ENCODE assay signal across 20 mouse cellular contexts in the genomic region with DNA sequence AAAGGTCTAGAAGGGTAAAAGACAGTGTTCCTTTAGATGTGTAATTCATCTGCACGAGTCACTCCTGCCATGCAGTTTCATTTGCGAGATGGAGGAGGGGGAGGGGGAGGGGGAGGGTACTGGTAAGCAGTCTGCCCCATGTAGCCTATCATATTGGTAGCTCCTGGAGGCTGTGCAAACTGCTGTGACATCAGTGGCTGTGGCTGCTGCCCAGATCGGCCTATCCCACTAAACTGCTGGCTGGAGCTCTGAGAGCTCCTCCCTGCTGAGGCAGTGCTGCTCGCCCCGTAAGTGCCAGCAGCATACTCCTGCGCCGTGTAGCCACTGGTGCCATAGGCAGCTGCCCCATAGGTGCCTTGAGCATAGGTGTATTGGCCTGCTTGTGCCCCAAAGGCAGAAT. TPM values are rescaled to one million over a fixed set of nuclear protein-coding genes. Genes with fewer than 3 reads are reported as not detected.
DNase-seq lines count a peak whose midpoint lies in the region; ATAC-seq lines count a peak whose summit lies in the region.
"Had no signal": no experiment of that assay in that cellular context is flagged by ENCODE, and none has a peak within 500 bp of the region (broad histone marks: within the 10 kb centered on the region; RNA-seq: fewer than 3 reads in every experiment).

No protein-coding gene starts in this region.

- no peak overlapping the region for H3K4me2 ChIP-seq in forebrain, embryonic 11.5 days (ENCODE audit: low read depth, low read length, severe bottlenecking)
- no peak overlapping the region for H3K4me2 ChIP-seq in forebrain, embryonic 16.5 days (ENCODE audit: low read length)
- H3K4me2 ChIP-seq in liver, embryonic 15.5 days = no peak overlapping the region
- H3K4me2 ChIP-seq: hindbrain, embryonic 13.5 days; midbrain, embryonic 11.5 days; neural tube, embryonic 13.5 days had no signal

- H3K4me1 ChIP-seq in forebrain, embryonic 11.5 days (replicated peaks; ENCODE audit: control insufficient read depth, insufficient read depth, low read length) = no peaks in the 10 kb centered on the region
- H3K4me1 ChIP-seq in forebrain, embryonic 16.5 days (replicated peaks; ENCODE audit: control insufficient read depth, insufficient read depth, low read length) = no peaks in the 10 kb centered on the region
- peaks cover 9% of the 10 kb centered on the region; the same call in 1 of the 2 replicates for H3K4me1 ChIP-seq in liver, embryonic 15.5 days (replicated peaks)
- H3K4me1 ChIP-seq: heart, embryonic 10.5 days; hindbrain, embryonic 13.5 days; neural tube, embryonic 13.5 days had no signal

- H3K9ac ChIP-seq in forebrain, embryonic 11.5 days (ENCODE audit: low read length) = no peak overlapping the region
- H3K9ac ChIP-seq in forebrain, embryonic 16.5 days (replicated peaks; ENCODE audit: low read depth, low read length) = no peak overlapping the region
- no peak overlapping the region for H3K9ac ChIP-seq in liver, embryonic 15.5 days
- H3K9ac ChIP-seq: hindbrain, embryonic 13.5 days; neural tube, embryonic 13.5 days had no signal

- peaks cover 31% of the 10 kb centered on the region for H3K36me3 ChIP-seq in forebrain, embryonic 11.5 days (ENCODE audit: control insufficient read depth, insufficient read depth, low read length)
- H3K36me3 ChIP-seq in forebrain, embryonic 16.5 days (ENCODE audit: control insufficient read depth, insufficient read depth) = peaks cover 68% of the 10 kb centered on the region
- peaks cover 84% of the 10 kb centered on the region for H3K36me3 ChIP-seq in liver, embryonic 15.5 days (replicated peaks)

- DNase-seq in forebrain, embryonic 11.5 days (ENCODE audit: low spot score) = no peak
- DNase-seq in kidney, postnatal 10 days = peak; percentile 19
- DNase-seq in kidney, postnatal 4 days = no peak
- DNase-seq in Muller cell, postnatal 12 days (ENCODE audit: inconsistent ontology term) = peak; percentile 43
- DNase-seq in frontal cortex, postnatal 36 days (ENCODE audit: low spot score in 2 of 2) = no peak
- DNase-seq in cerebellum, postnatal 25 days = no peak
- DNase-seq: cerebellum, postnatal 10 days; heart, postnatal 10 days; right cerebral cortex, postnatal 14 days had no signal

- H3K27ac ChIP-seq in forebrain, embryonic 11.5 days (ENCODE audit: low read depth, low read length) = no peak overlapping the region
- H3K27ac ChIP-seq in forebrain, embryonic 16.5 days (ENCODE audit: low read length) = no peak overlapping the region
- H3K27ac ChIP-seq in liver, embryonic 15.5 days (replicated peaks) = no peak overlapping the region
- H3K27ac ChIP-seq: heart, embryonic 10.5 days; hindbrain, embryonic 13.5 days; kidney, postnatal 0 days; neural tube, embryonic 13.5 days had no signal

- H3K9me3 ChIP-seq in forebrain, embryonic 11.5 days (ENCODE audit: control insufficient read depth, low read length) = no peaks in the 10 kb centered on the region
- no peaks in the 10 kb centered on the region for H3K9me3 ChIP-seq in forebrain, embryonic 16.5 days (ENCODE audit: control insufficient read depth, low read length)
- no peaks in the 10 kb centered on the region for H3K9me3 ChIP-seq in liver, embryonic 15.5 days (replicated peaks)
- H3K9me3 ChIP-seq: heart, embryonic 10.5 days; hindbrain, embryonic 13.5 days; neural tube, embryonic 13.5 days had no signal

- no peak overlapping the region for H3K4me3 ChIP-seq in forebrain, embryonic 11.5 days (ENCODE audit: low read depth, low read length)
- H3K4me3 ChIP-seq in forebrain, embryonic 16.5 days (replicated peaks; ENCODE audit: low read length) = no peak overlapping the region
- H3K4me3 ChIP-seq in liver, embryonic 15.5 days (replicated peaks) = no peak overlapping the region
- H3K4me3 ChIP-seq: heart, embryonic 10.5 days; hindbrain, embryonic 13.5 days; neural tube, embryonic 13.5 days had no signal

- 86% methylated on average over 7 of the region's 7 CpGs for WGBS in forebrain, embryonic 11.5 days
- 85% methylated on average over 7 of the region's 7 CpGs for WGBS in forebrain, embryonic 16.5 days
- WGBS in liver, embryonic 15.5 days (ENCODE audit: insufficient replicate concordance) = 80% methylated on average over 7 of the region's 7 CpGs

- no peaks in the 10 kb centered on the region for H3K27me3 ChIP-seq in forebrain, embryonic 11.5 days (ENCODE audit: control insufficient read depth, insufficient read depth, low read length)
- H3K27me3 ChIP-seq in forebrain, embryonic 16.5 days (replicated peaks; ENCODE audit: control insufficient read depth, insufficient read depth, low read length) = no peaks in the 10 kb centered on the region
- no peaks in the 10 kb centered on the region for H3K27me3 ChIP-seq in liver, embryonic 15.5 days
- H3K27me3 ChIP-seq: CH12.LX; hindbrain, embryonic 13.5 days; neural tube, embryonic 13.5 days had no signal

- ATAC-seq in forebrain, embryonic 11.5 days (replicated peaks; ENCODE audit: low FRiP score) = 0 out of 2 replicates have a peak, but pooled peaks have one; percentile 11
- ATAC-seq in forebrain, embryonic 16.5 days = no peak
- 0 out of 2 replicates have a peak, but pooled peaks have one; percentile 12 for ATAC-seq in liver, embryonic 15.5 days (ENCODE audit: insufficient read depth)
- ATAC-seq: forebrain, embryonic 14.5 days had no signal

RNA-seq across cellular contexts. Expression of a gene that starts 13.7 kb away (rescaled TPM):
- 9.7 and 10.3 TPM in 2 replicates for polyA plus RNA-seq in forebrain, embryonic 11.5 days (2014; fragmentation: Nextera tagmentation; extraction: Ambion mirVana)
- 4.8 and 8.7 TPM in 2 replicates for polyA plus RNA-seq in forebrain, embryonic 16.5 days (2015; fragmentation: Nextera tagmentation; extraction: Ambion mirVana)
- polyA plus RNA-seq in liver, embryonic 15.5 days (2015; fragmentation: Nextera tagmentation; extraction: Ambion mirVana) = 4.5 and 5.3 TPM in 2 replicates

RNA-seq across cellular contexts. Expression of a gene that starts 16.6 kb away (rescaled TPM):
- 109 TPM in 2 replicates for polyA plus RNA-seq in forebrain, embryonic 11.5 days (2014; fragmentation: Nextera tagmentation; extraction: Ambion mirVana)
- 60.2 and 63.3 TPM in 2 replicates for polyA plus RNA-seq in forebrain, embryonic 16.5 days (2015; fragmentation: Nextera tagmentation; extraction: Ambion mirVana)
- polyA plus RNA-seq in liver, embryonic 15.5 days (2015; fragmentation: Nextera tagmentation; extraction: Ambion mirVana) = 11.6 and 12.8 TPM in 2 replicates

RNA-seq across cellular contexts. Expression of a gene that starts 24.9 kb away (rescaled TPM):
- not detected in 2 replicates for polyA plus RNA-seq in forebrain, embryonic 11.5 days (2014; fragmentation: Nextera tagmentation; extraction: Ambion mirVana)
- 0.11 and 0.43 TPM in 2 replicates for polyA plus RNA-seq in forebrain, embryonic 16.5 days (2015; fragmentation: Nextera tagmentation; extraction: Ambion mirVana)
- not detected in 2 replicates for polyA plus RNA-seq in liver, embryonic 15.5 days (2015; fragmentation: Nextera tagmentation; extraction: Ambion mirVana)
- polyA plus RNA-seq: hindbrain, embryonic 13.5 days; liver, adult 2 months; midbrain, embryonic 11.5 days; neural tube, embryonic 13.5 days; spleen, adult 2 months had no signal

Comparison
In these comparisons a context has a peak if more than half of its experiments do, and no peak if none do; other contexts are left out.
1. DNase-seq: peak in kidney, postnatal 10 days (single experiment) and Muller cell, postnatal 12 days (single experiment); none in forebrain, embryonic 11.5 days (single experiment), kidney, postnatal 4 days (0 of 2), frontal cortex, postnatal 36 days (0 of 2) and cerebellum, postnatal 25 days (0 of 2).